Mouse (Mus musculus): ENCODE data around the gene Flt4.

Flt4 gene

GRCm38 (mm10) chr11:49645677-49646076 lies 36.6 kb downstream of the Flt4 start:
- DNase-seq (ENCODE audit: low spot score in 2 of 2), result no peak

- peak in 1 of 2 experiments; percentile 36 for DNase-seq (ENCODE audit: low spot score in 2 of 2)
These were observed 41.3 kb downstream of the Flt4 start for GRCm38 (mm10) chr11:49650113-49650993.

- DNase-seq (ENCODE audit: low spot score in 2 of 2), result peak; percentile 55 to 71
These were observed 42.1 kb downstream of the Flt4 start for GRCm38 (mm10) chr11:49650994-49651761.

GRCm38 (mm10) chr11:49651762-49652322 lies 42.8 kb downstream of the Flt4 start:
- DNase-seq (ENCODE audit: low spot score in 2 of 2), result no peak

- DNase-seq (ENCODE audit: low spot score in 2 of 2), result peak; percentile 82 to 90
These were observed 43.5 kb downstream of the Flt4 start for GRCm38 (mm10) chr11:49652401-49653078.

GRCm38 (mm10) chr11:49653079-49653408 lies 44.0 kb downstream of the Flt4 start:
- DNase-seq (ENCODE audit: low spot score in 2 of 2), result no peak

- no peak for DNase-seq (ENCODE audit: low spot score in 2 of 2)
These were observed 45.6 kb downstream of the Flt4 start for GRCm38 (mm10) chr11:49654651-49655050.

- DNase-seq (ENCODE audit: low spot score in 2 of 2), result no peak
These were observed 46.4 kb downstream of the Flt4 start for GRCm38 (mm10) chr11:49655501-49655900.

GRCm38 (mm10) chr11:49658065-49658464 lies 49.0 kb downstream of the Flt4 start:
- no peak for DNase-seq (ENCODE audit: low spot score in 2 of 2)

GRCm38 (mm10) chr11:49658791-49659469 lies 49.9 kb downstream of the Flt4 start:
- DNase-seq (ENCODE audit: low spot score in 2 of 2), result no peak

GRCm38 (mm10) chr11:49659470-49659799 lies 50.4 kb downstream of the Flt4 start:
- DNase-seq (ENCODE audit: low spot score in 2 of 2), result no peak

GRCm38 (mm10) chr11:49662292-49662780 lies 53.3 kb downstream of the Flt4 start:
- DNase-seq (ENCODE audit: low spot score in 2 of 2), result no peak

GRCm38 (mm10) chr11:49663310-49663709 lies 54.2 kb downstream of the Flt4 start, which contains the start of gene Scgb3a1:
TSS of gene Scgb3a1 (plus strand) at chr11:49663610.
- no peak for DNase-seq (ENCODE audit: low spot score in 2 of 2)

GRCm38 (mm10) chr11:49664262-49665140 lies 55.4 kb downstream of the Flt4 start:
- DNase-seq (ENCODE audit: low spot score in 2 of 2), result no peak

- no peak for DNase-seq (ENCODE audit: low spot score in 2 of 2)
These were observed 56.4 kb downstream of the Flt4 start for GRCm38 (mm10) chr11:49665462-49665861.

- no peak for DNase-seq (ENCODE audit: low spot score in 2 of 2)
These were observed 64.4 kb downstream of the Flt4 start for GRCm38 (mm10) chr11:49673433-49673832.

GRCm38 (mm10) chr11:49684237-49684973 lies 75.3 kb downstream of the Flt4 start:
- DNase-seq (ENCODE audit: low spot score in 2 of 2), result no peak

GRCm38 (mm10) chr11:49695013-49695412 lies 86.0 kb downstream of the Flt4 start:
- DNase-seq (ENCODE audit: low spot score in 2 of 2), result no peak

GRCm38 (mm10) chr11:49695695-49696094 lies 86.6 kb downstream of the Flt4 start:
- DNase-seq (ENCODE audit: low spot score in 2 of 2), result no peak

GRCm38 (mm10) chr11:49696472-49696871 lies 87.4 kb downstream of the Flt4 start:
- no peak for DNase-seq (ENCODE audit: low spot score in 2 of 2)
